Mouse (Mus musculus): ENCODE results near the gene Olfr323. TPM values are rescaled to one million over a fixed set of nuclear protein-coding genes. Genes with fewer than 3 reads are reported as not detected.

Olfr323 gene
- polyA plus RNA-seq, 1 experiment from 2014 or later = not detected

DNA sequence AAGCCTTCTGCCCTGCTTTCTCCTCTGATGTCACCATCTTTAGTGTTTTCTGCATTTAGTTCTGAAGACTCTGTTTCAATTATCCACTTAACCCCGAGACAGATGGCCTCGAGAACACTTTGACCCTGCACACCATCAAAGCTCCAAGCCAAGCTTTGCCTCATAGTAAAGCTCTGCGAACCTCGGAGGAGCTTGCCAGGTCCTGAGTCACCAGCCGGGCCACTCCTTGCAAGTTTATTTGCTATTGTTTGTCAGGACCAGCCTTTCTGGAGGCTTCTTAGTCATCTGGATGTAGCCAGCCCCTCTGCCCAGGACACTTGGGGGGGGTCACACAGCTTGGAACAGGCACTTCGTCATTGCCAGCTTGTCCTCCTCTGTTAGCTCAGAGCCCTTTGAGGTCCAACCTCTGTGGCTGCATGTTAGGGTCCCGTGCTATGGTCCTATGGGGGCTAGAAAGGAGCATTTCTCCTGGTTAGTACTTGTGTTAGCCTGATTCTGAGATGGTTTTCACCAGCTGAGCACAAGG lies 7.9 kb upstream of the Olfr323 start:
- Histone ChIP-seq H3K27me3 (ENCODE audit: control insufficient read depth, insufficient read depth, low read length) (peaks cover 26% of the 10 kb centered on the region), H3K4me3 (ENCODE audit: low read length) (no peak overlapping the region), H3K9ac (ENCODE audit: low read length) (no peak overlapping the region), H3K27ac (ENCODE audit: low read length) (no peak overlapping the region), H3K4me2 (ENCODE audit: low read depth, low read length) (no peak overlapping the region), H3K9me3 (replicated peaks; ENCODE audit: control insufficient read depth, low read length) (no peaks in the 10 kb centered on the region), H3K36me3 (ENCODE audit: control insufficient read depth, insufficient read depth) (no peaks in the 10 kb centered on the region), H3K4me1 (ENCODE audit: control insufficient read depth, insufficient read depth, low read length) (peaks cover 6% of the 10 kb centered on the region; the same call in 1 of the 2 replicates)
- ATAC-seq (replicated peaks; ENCODE audit: extremely low read depth, insufficient read depth, low FRiP score) = no peak
- 66% methylated on average over 7 of the region's 7 CpGs for WGBS

DNA sequence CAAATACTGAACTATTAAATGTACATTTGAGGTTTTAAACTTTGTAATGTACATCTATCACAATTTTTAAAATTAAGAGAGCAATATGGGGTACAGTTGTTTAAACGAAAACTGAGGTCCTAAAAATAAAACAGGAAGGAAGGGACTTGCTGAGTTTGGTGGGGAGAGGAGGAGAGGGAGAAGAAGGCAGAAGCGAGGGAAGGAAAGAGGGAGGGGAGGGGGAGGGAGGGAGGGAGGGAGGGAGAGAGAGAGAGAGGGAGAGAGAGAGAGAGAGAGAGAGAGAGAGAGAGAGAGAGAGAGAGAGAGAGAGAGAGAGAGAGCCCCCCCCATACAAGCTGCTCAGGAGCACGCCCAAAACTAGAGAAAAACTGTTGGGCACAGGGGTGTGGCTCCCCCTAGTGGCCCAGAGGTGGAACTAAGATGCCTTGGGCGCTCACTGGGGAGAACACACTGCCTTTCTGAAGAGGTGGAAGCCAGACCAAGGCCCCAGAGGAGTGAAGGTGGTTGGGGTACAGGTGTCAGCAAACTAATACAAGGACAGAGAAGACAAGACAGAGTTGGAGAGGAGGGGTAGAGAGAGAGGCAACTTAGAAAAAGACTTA lies 6.2 kb upstream of the Olfr323 start:
- H3K9ac ChIP-seq (ENCODE audit: low read length) = no peak overlapping the region
- no peak for ATAC-seq (replicated peaks; ENCODE audit: extremely low read depth, insufficient read depth, low FRiP score)
- peaks cover 18% of the 10 kb centered on the region for H3K27me3 ChIP-seq (ENCODE audit: control insufficient read depth, insufficient read depth, low read length)

DNA sequence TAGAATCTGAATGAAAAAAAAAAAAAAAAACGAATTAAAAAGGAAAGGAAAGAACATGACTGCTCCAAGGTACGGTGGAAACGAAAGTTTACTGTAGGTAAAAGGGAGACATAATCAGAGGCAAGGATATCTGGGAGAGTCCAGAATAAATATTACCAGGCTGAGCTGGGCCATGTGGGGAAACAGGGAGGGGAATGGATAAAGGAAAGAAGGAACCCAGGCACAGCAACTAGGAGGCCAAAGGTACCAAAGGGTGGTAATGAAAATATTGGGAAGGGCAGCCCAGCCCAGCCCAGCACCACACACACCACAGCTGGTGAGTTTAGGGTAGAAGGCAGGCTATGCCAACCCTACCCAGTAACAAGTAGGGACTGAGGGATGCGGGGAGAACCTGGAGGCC lies 4.6 kb upstream of the Olfr323 start:
- ATAC-seq (replicated peaks; ENCODE audit: extremely low read depth, insufficient read depth, low FRiP score) = no peak
- Histone ChIP-seq H3K36me3 (ENCODE audit: control insufficient read depth, insufficient read depth) (no peaks in the 10 kb centered on the region), H3K4me2 (ENCODE audit: low read depth, low read length) (no peak overlapping the region), H3K27me3 (ENCODE audit: control insufficient read depth, insufficient read depth, low read length) (peaks cover 10% of the 10 kb centered on the region), H3K4me1 (ENCODE audit: control insufficient read depth, insufficient read depth, low read length) (no peaks in the 10 kb centered on the region), H3K9me3 (replicated peaks; ENCODE audit: control insufficient read depth, low read length) (no peaks in the 10 kb centered on the region), H3K9ac (ENCODE audit: low read length) (no peak overlapping the region), H3K4me3 (ENCODE audit: low read length) (no peak overlapping the region), H3K27ac (ENCODE audit: low read length) (no peak overlapping the region)
- WGBS = 51% methylated on average over 4 of the region's 4 CpGs

More for the DNA sequence above, 6.2 kb upstream of the Olfr323 start:
- no peak overlapping the region for H3K27ac ChIP-seq (ENCODE audit: low read length)
- H3K4me3 ChIP-seq (ENCODE audit: low read length) = no peak overlapping the region
- H3K9me3 ChIP-seq (replicated peaks; ENCODE audit: control insufficient read depth, low read length) = no peaks in the 10 kb centered on the region
- 19% methylated on average over 4 of the region's 4 CpGs for WGBS
- H3K36me3 ChIP-seq (ENCODE audit: control insufficient read depth, insufficient read depth) = no peaks in the 10 kb centered on the region
- no peak overlapping the region for H3K4me2 ChIP-seq (ENCODE audit: low read depth, low read length)
- H3K4me1 ChIP-seq (ENCODE audit: control insufficient read depth, insufficient read depth, low read length) = peaks cover 6% of the 10 kb centered on the region; the same call in 1 of the 2 replicates

DNA sequence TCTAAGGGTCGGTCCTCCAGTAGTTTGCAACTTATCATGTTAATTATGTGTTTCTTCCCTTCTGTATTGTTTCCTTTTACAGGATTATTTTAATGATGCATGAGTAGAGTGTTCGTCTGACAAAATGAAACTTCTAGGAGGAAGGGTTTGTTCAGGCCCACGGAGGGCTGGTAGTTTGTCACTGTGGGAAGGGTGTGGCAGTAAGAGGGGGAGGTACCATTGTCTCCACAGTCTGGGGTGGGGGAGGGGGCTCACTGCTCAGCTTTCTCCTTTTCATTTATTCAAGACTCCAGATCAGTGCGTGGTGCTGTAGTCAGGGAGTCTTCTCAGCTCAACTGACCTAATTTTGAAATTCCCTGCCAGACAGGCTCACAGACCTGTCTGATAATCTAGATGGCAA lies 4.2 kb downstream of the Olfr323 start:
- no peak overlapping the region for H3K27ac ChIP-seq (ENCODE audit: low read length)
- H3K36me3 ChIP-seq (ENCODE audit: control insufficient read depth, insufficient read depth) = no peaks in the 10 kb centered on the region
- no peaks in the 10 kb centered on the region for H3K4me1 ChIP-seq (ENCODE audit: control insufficient read depth, insufficient read depth, low read length)
- no peaks in the 10 kb centered on the region for H3K9me3 ChIP-seq (replicated peaks; ENCODE audit: control insufficient read depth, low read length)
- no peak overlapping the region for H3K4me2 ChIP-seq (ENCODE audit: low read depth, low read length)
- whole genome bisulfite sequencing = 53% methylated on average over 4 of the region's 4 CpGs
- no peaks in the 10 kb centered on the region for H3K27me3 ChIP-seq (ENCODE audit: control insufficient read depth, insufficient read depth, low read length)
- ATAC-seq (replicated peaks; ENCODE audit: extremely low read depth, insufficient read depth, low FRiP score) = no peak
- no peak overlapping the region for H3K9ac ChIP-seq (ENCODE audit: low read length)
- no peak overlapping the region for H3K4me3 ChIP-seq (ENCODE audit: low read length)

- no peak overlapping the region for H3K27ac ChIP-seq (ENCODE audit: low read length)
- H3K4me2 ChIP-seq (ENCODE audit: low read depth, low read length) = no peak overlapping the region
- no peaks in the 10 kb centered on the region for H3K36me3 ChIP-seq (ENCODE audit: control insufficient read depth, insufficient read depth)
- H3K4me1 ChIP-seq (ENCODE audit: control insufficient read depth, insufficient read depth, low read length) = no peaks in the 10 kb centered on the region; the same call in 1 of the 2 replicates
- no peaks in the 10 kb centered on the region for H3K9me3 ChIP-seq (replicated peaks; ENCODE audit: control insufficient read depth, low read length)
- no peaks in the 10 kb centered on the region for H3K27me3 ChIP-seq (ENCODE audit: control insufficient read depth, insufficient read depth, low read length)
- ATAC-seq (replicated peaks; ENCODE audit: extremely low read depth, insufficient read depth, low FRiP score) = no peak
- no peak overlapping the region for H3K9ac ChIP-seq (ENCODE audit: low read length)
- WGBS = 73% methylated on average over 6 of the region's 6 CpGs
- no peak overlapping the region for H3K4me3 ChIP-seq (ENCODE audit: low read length)
These were observed 11.5 kb downstream of the Olfr323 start for GRCm38 (mm10) chr11:58618793-58619192.

DNA sequence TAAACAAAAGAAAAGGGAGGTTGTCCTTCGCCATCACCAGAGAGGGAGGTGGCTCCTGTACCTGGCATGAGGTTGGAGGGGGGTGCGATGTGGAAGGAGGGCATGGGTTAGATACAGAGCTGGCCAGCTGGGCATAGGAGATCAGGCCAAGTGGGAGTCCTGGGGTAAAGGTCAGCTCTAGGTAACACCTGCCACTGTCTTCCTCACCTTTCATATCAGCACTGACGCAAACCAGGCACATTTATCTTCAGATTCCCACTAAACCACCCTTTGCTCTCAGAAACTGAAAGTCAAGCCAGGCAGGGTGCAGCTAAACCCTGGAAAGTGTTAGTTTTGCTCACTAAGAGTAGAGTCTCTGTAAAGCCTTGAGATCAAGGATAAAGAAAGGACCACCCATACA lies 11.9 kb downstream of the Olfr323 start:
- no peaks in the 10 kb centered on the region for H3K27me3 ChIP-seq (ENCODE audit: control insufficient read depth, insufficient read depth, low read length)
- WGBS = 37% methylated on average over 3 of the region's 3 CpGs
- H3K4me1 ChIP-seq (ENCODE audit: control insufficient read depth, insufficient read depth, low read length) = no peaks in the 10 kb centered on the region; the same call in 1 of the 2 replicates

DNA sequence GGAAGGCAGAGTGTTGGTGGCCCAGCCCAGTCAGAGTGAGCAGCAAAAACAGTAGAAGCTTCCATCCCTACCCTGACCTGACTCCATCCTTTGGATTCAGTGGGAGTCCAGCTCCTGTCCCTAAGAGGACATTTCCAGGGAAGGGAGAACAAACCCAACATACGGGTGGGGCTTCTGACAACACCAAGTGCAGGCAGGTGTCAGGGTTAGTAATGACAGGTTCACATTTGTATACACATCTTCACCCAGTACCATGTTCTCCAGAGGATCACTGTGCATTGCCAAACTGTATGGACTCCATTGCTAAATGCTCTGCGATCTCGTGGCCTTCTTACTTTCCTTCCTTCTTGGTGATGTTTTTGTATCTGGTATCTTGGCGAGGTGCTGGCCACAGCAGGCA lies 14.3 kb downstream of the Olfr323 start, which contains the start of gene 2210407C18Rik:
2210407C18Rik (minus strand) TSS at position 101 of the 400 bp plus-strand sequence.
- 79% methylated on average over 4 of the region's 4 CpGs for WGBS
- no peak within 1 kb of the TSS for H3K9ac ChIP-seq (ENCODE audit: low read length)
- no peak within 1 kb of the TSS for H3K4me2 ChIP-seq (ENCODE audit: low read depth, low read length)
- ATAC-seq (replicated peaks; ENCODE audit: extremely low read depth, insufficient read depth, low FRiP score) = no peak
- H3K4me1 ChIP-seq (ENCODE audit: control insufficient read depth, insufficient read depth, low read length) = no peaks in the 10 kb centered on the region; the same call in 1 of the 2 replicates
- H3K27ac ChIP-seq (ENCODE audit: low read length) = no peak within 1 kb of the TSS
- H3K36me3 ChIP-seq (ENCODE audit: control insufficient read depth, insufficient read depth) = no peaks in the 10 kb centered on the region
- H3K27me3 ChIP-seq (ENCODE audit: control insufficient read depth, insufficient read depth, low read length) = no peaks in the 10 kb centered on the region
- no peaks in the 10 kb centered on the region for H3K9me3 ChIP-seq (replicated peaks; ENCODE audit: control insufficient read depth, low read length)
- H3K4me3 ChIP-seq (ENCODE audit: low read length) = no peak within 1 kb of the TSS

More for the DNA sequence above, 11.9 kb downstream of the Olfr323 start:
- no peaks in the 10 kb centered on the region for H3K9me3 ChIP-seq (replicated peaks; ENCODE audit: control insufficient read depth, low read length)
- no peaks in the 10 kb centered on the region for H3K36me3 ChIP-seq (ENCODE audit: control insufficient read depth, insufficient read depth)
- H3K27ac ChIP-seq (ENCODE audit: low read length) = no peak overlapping the region
- H3K9ac ChIP-seq (ENCODE audit: low read length) = no peak overlapping the region
- no peak overlapping the region for H3K4me3 ChIP-seq (ENCODE audit: low read length)
- ATAC-seq (replicated peaks; ENCODE audit: extremely low read depth, insufficient read depth, low FRiP score) = no peak
- no peak overlapping the region for H3K4me2 ChIP-seq (ENCODE audit: low read depth, low read length)

DNA sequence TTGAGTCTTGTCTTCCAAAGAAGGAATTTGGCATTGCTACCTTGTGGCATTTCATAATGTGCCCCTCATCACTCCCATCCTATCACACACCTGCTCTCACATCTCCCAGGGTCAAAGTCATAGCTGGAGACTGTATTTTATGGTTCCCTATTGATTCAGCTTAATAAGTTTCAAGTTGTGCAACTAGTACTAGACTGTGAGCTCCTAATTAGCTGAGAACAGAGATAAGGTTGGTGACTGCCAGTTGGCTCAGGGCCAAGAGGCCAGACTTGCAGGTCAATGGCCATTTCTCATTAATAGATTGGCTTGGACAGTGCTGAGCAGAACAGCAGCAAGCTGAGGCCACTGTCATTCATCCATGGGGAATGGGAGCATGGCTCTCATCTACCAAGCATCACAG lies 15.8 kb downstream of the Olfr323 start:
- Histone ChIP-seq H3K27ac (ENCODE audit: low read length) (no peak overlapping the region), H3K4me2 (ENCODE audit: low read depth, low read length) (no peak overlapping the region), H3K9ac (ENCODE audit: low read length) (no peak overlapping the region), H3K9me3 (replicated peaks; ENCODE audit: control insufficient read depth, low read length) (no peaks in the 10 kb centered on the region), H3K27me3 (ENCODE audit: control insufficient read depth, insufficient read depth, low read length) (no peaks in the 10 kb centered on the region), H3K4me3 (ENCODE audit: low read length) (no peak overlapping the region), H3K4me1 (ENCODE audit: control insufficient read depth, insufficient read depth, low read length) (no peaks in the 10 kb centered on the region; the same call in 1 of the 2 replicates), H3K36me3 (ENCODE audit: control insufficient read depth, insufficient read depth) (no peaks in the 10 kb centered on the region)
- no peak for ATAC-seq (replicated peaks; ENCODE audit: extremely low read depth, insufficient read depth, low FRiP score)

GRCm38 (mm10) chr11:58613359-58613758 lies 16.9 kb downstream of the Olfr323 start:
- Histone ChIP-seq H3K4me3 (ENCODE audit: low read length) (no peak overlapping the region), H3K4me2 (ENCODE audit: low read depth, low read length) (no peak overlapping the region), H3K27me3 (ENCODE audit: control insufficient read depth, insufficient read depth, low read length) (no peaks in the 10 kb centered on the region), H3K9me3 (replicated peaks; ENCODE audit: control insufficient read depth, low read length) (no peaks in the 10 kb centered on the region), H3K36me3 (ENCODE audit: control insufficient read depth, insufficient read depth) (no peaks in the 10 kb centered on the region), H3K4me1 (ENCODE audit: control insufficient read depth, insufficient read depth, low read length) (no peaks in the 10 kb centered on the region; the same call in 1 of the 2 replicates), H3K27ac (ENCODE audit: low read length) (no peak overlapping the region), H3K9ac (ENCODE audit: low read length) (no peak overlapping the region)
- ATAC-seq (replicated peaks; ENCODE audit: extremely low read depth, insufficient read depth, low FRiP score) = no peak
- 51% methylated on average over 3 of the region's 3 CpGs for WGBS

Measured in heart, embryonic 16.5 days (tissue).